Mouse (Mus musculus): Measurements from ENCODE around the gene E2f1. TPM values are rescaled to one million over a fixed set of nuclear protein-coding genes. Genes with fewer than 3 reads are reported as not detected.

E2f1 gene
- polyA plus RNA-seq, 1 experiment from 2014 or later, result 21.3 TPM

DNA sequence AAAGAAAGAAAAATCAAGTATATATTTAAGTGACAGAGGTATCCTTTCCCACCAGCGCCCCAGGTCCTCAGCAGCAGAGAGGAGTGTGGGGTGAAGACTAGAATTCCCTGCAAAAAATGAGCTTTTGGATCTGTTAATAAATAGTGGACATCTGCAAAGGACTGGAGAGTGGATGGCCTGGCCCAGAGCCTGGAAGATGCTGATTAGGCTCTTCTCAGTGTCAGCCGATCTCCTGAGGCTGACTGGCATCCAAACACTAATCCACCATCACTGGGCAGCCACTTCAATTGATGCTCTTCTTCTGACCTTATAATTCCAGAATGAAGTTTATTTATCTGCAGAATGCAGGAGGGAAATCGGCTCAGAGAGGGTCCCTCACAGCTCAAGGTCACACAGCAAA is 3.3 kb upstream of the E2f1 start:
- Histone ChIP-seq H3K9me3 (ENCODE audit: control insufficient read depth, low read length) (no peaks in the 10 kb centered on the region), H3K27me3 (ENCODE audit: control insufficient read depth, insufficient read depth, low read depth, low read length) (no peaks in the 10 kb centered on the region), H3K4me3 (ENCODE audit: low read length) (no peak overlapping the region), H3K27ac (ENCODE audit: low read length) (no peak overlapping the region), H3K4me2 (ENCODE audit: low read depth, low read length) (no peak overlapping the region), H3K4me1 (replicated peaks; ENCODE audit: control insufficient read depth, insufficient read depth, low read length) (peaks cover 19% of the 10 kb centered on the region), H3K36me3 (ENCODE audit: control insufficient read depth, insufficient read depth, low read length) (no peaks in the 10 kb centered on the region), H3K9ac (ENCODE audit: low read length) (no peak overlapping the region)
- WGBS, result 55% methylated on average over 3 of the region's 3 CpGs
- ATAC-seq (ENCODE audit: low read depth), result no peak

GRCm38 (mm10) chr2:154571976-154572375 is 2.3 kb upstream of the E2f1 start:
- Histone ChIP-seq H3K36me3 (ENCODE audit: control insufficient read depth, insufficient read depth, low read length) (no peaks in the 10 kb centered on the region), H3K9me3 (ENCODE audit: control insufficient read depth, low read length) (no peaks in the 10 kb centered on the region), H3K27me3 (ENCODE audit: control insufficient read depth, insufficient read depth, low read depth, low read length) (no peaks in the 10 kb centered on the region), H3K4me3 (ENCODE audit: low read length) (no peak overlapping the region), H3K27ac (ENCODE audit: low read length) (no peak overlapping the region), H3K4me1 (replicated peaks; ENCODE audit: control insufficient read depth, insufficient read depth, low read length) (peaks cover 29% of the 10 kb centered on the region), H3K4me2 (ENCODE audit: low read depth, low read length) (no peak overlapping the region), H3K9ac (ENCODE audit: low read length) (no peak overlapping the region)
- no peak for ATAC-seq (ENCODE audit: low read depth)
- 60% methylated on average over 8 of the region's 8 CpGs for WGBS

DNA sequence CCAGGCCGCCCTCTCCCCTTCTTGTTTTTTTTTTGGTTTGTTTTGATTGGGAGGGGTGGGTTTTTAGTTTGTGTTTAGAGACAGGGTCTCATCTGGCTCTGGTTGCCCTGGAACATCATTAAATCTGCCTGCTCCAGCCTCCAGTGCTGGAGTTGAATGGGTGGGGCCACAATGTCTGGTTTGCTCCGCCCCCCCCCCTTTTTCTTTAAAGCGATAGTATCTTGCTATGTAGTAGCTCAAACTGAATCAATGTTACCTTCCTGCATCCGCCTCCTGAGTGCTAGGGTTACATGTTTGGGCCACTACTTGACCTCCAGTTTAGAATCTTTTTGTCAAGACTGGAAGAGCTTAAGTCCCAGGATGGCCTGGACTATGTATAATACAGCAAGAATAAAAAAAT is 1.6 kb upstream of the E2f1 start:
- Histone ChIP-seq H3K4me2 (ENCODE audit: low read depth, low read length) (no peak overlapping the region), H3K9ac (ENCODE audit: low read length) (no peak overlapping the region), H3K36me3 (ENCODE audit: control insufficient read depth, insufficient read depth, low read length) (no peaks in the 10 kb centered on the region), H3K4me3 (ENCODE audit: low read length) (no peak overlapping the region), H3K27me3 (ENCODE audit: control insufficient read depth, insufficient read depth, low read depth, low read length) (no peaks in the 10 kb centered on the region), H3K27ac (ENCODE audit: low read length) (peak overlapping the region; percentile 89; the same call in 1 of the 2 replicates), H3K9me3 (ENCODE audit: control insufficient read depth, low read length) (no peaks in the 10 kb centered on the region), H3K4me1 (replicated peaks; ENCODE audit: control insufficient read depth, insufficient read depth, low read length) (peaks cover 36% of the 10 kb centered on the region)
- no peak for ATAC-seq (ENCODE audit: low read depth)
- 72% methylated on average over 4 of the region's 4 CpGs for WGBS

DNA sequence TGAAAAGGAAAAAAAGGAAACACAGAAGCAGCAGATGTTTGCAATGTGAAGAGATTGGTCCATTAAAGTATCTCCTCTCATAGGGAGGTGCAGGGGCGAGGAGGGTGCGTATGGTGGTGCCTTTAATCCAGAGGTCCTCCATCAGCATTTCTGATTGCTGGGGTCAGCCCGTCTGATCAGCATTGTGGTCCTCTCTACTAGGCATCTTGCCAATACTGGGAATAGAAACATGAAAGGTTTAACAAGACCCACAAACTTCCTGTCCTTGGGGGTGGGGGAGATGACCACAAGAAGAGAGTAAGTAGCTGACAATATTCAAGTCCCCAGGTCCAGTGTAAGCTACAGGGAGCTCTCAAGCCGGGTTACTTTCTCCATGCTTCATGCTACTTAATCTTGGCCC is 974 bp upstream of the E2f1 start:
- 44% methylated on average over 4 of the region's 4 CpGs for WGBS
- Histone ChIP-seq H3K4me1 (replicated peaks; ENCODE audit: control insufficient read depth, insufficient read depth, low read length) (peaks cover 38% of the 10 kb centered on the region), H3K4me3 (ENCODE audit: low read length) (no peak overlapping the region), H3K9ac (ENCODE audit: low read length) (no peak overlapping the region), H3K27ac (ENCODE audit: low read length) (peak overlapping the region; percentile 89), H3K4me2 (ENCODE audit: low read depth, low read length) (peak overlapping the region; percentile 81; the same call in 1 of the 2 replicates), H3K9me3 (ENCODE audit: control insufficient read depth, low read length) (no peaks in the 10 kb centered on the region), H3K36me3 (ENCODE audit: control insufficient read depth, insufficient read depth, low read length) (no peaks in the 10 kb centered on the region), H3K27me3 (ENCODE audit: control insufficient read depth, insufficient read depth, low read depth, low read length) (no peaks in the 10 kb centered on the region)
- ATAC-seq (ENCODE audit: low read depth), result no peak

- H3K27me3 ChIP-seq (ENCODE audit: control insufficient read depth, insufficient read depth, low read depth, low read length), result no peaks in the 10 kb centered on the region
- no peaks in the 10 kb centered on the region; the same call in 1 of the 2 replicates for H3K36me3 ChIP-seq (ENCODE audit: control insufficient read depth, insufficient read depth, low read length)
- peak; percentile 78 for ATAC-seq (ENCODE audit: low read depth)
- peak overlapping the region; percentile 75 for H3K4me2 ChIP-seq (ENCODE audit: low read depth, low read length)
- peaks cover 38% of the 10 kb centered on the region for H3K4me1 ChIP-seq (replicated peaks; ENCODE audit: control insufficient read depth, insufficient read depth, low read length)
- no peaks in the 10 kb centered on the region for H3K9me3 ChIP-seq (ENCODE audit: control insufficient read depth, low read length)
- 2% methylated on average over 46 of the region's 70 CpGs for WGBS
- peak overlapping the region; percentile 80 for H3K9ac ChIP-seq (ENCODE audit: low read length)
- H3K4me3 ChIP-seq (ENCODE audit: low read length), result peak overlapping the region; percentile 80
- H3K27ac ChIP-seq (ENCODE audit: low read length), result peak overlapping the region; percentile 88
These were observed 482 bp downstream of the E2f1 start for GRCm38 (mm10) chr2:154569071-154569748.

DNA sequence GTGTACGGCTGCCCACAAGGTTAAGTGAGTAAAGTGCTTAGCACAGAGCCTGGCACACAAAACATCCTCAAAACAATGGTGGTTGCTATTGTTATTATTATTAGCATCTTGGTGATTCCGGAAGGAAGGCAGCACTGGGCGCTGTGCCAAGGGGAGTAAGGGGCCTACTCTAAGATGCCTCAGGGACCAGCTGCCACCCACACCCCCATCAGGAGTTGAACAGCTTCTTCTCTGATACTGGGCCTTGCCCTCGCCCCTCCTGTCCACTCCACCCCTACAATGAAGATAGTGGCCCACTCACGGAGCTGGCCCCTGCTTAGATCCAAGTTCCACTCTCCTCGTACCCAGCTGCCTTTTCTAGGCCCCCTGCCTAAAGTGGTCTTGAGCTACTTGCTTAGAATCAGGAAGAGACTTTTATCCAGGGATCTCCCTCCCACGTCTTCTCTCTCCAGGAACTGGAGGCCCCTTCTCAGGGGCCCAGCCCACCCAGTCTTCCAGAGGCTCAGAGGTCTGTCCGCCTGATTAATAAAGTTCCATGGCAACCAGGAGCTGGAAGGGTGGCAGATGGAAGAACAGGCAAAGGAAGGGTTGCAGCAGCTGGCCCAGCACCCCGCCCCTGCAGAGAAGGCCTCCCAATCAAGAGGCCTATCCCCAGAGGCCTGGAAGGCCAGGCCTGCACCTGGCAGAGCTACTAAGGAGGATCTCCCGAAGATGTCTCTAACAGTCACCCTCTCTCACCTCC is 1.2 kb downstream of the E2f1 start:
- Histone ChIP-seq H3K9ac (ENCODE audit: low read length) (peak overlapping the region; percentile 80), H3K36me3 (ENCODE audit: control insufficient read depth, insufficient read depth, low read length) (peaks cover 4% of the 10 kb centered on the region; the same call in 1 of the 2 replicates), H3K4me1 (replicated peaks; ENCODE audit: control insufficient read depth, insufficient read depth, low read length) (peaks cover 38% of the 10 kb centered on the region), H3K27me3 (ENCODE audit: control insufficient read depth, insufficient read depth, low read depth, low read length) (no peaks in the 10 kb centered on the region), H3K4me2 (ENCODE audit: low read depth, low read length) (peak overlapping the region; percentile 75), H3K4me3 (ENCODE audit: low read length) (peak overlapping the region; percentile 80), H3K27ac (ENCODE audit: low read length) (peak overlapping the region; percentile 88), H3K9me3 (ENCODE audit: control insufficient read depth, low read length) (no peaks in the 10 kb centered on the region)
- ATAC-seq (ENCODE audit: low read depth), result no peak
- WGBS, result 8% methylated on average over 10 of the region's 10 CpGs

- 32% methylated on average over 2 of the region's 2 CpGs for WGBS
- ATAC-seq (ENCODE audit: low read depth), result peak; percentile 7; the same call in 1 of the 2 replicates
- Histone ChIP-seq H3K27me3 (ENCODE audit: control insufficient read depth, insufficient read depth, low read depth, low read length) (no peaks in the 10 kb centered on the region), H3K4me3 (ENCODE audit: low read length) (peak overlapping the region; percentile 80), H3K27ac (ENCODE audit: low read length) (peak overlapping the region; percentile 88), H3K4me2 (ENCODE audit: low read depth, low read length) (peak overlapping the region; percentile 75), H3K36me3 (ENCODE audit: control insufficient read depth, insufficient read depth, low read length) (peaks cover 9% of the 10 kb centered on the region), H3K4me1 (replicated peaks; ENCODE audit: control insufficient read depth, insufficient read depth, low read length) (peaks cover 38% of the 10 kb centered on the region), H3K9me3 (ENCODE audit: control insufficient read depth, low read length) (no peaks in the 10 kb centered on the region), H3K9ac (ENCODE audit: low read length) (peak overlapping the region; percentile 80)
These were observed 1.9 kb downstream of the E2f1 start for GRCm38 (mm10) chr2:154567766-154568165.

- Histone ChIP-seq H3K4me1 (replicated peaks; ENCODE audit: control insufficient read depth, insufficient read depth, low read length) (peaks cover 38% of the 10 kb centered on the region), H3K9ac (ENCODE audit: low read length) (no peak overlapping the region; the same call in none of the 2 replicates), H3K4me2 (ENCODE audit: low read depth, low read length) (peak overlapping the region; percentile 15; the same call in 1 of the 2 replicates), H3K36me3 (ENCODE audit: control insufficient read depth, insufficient read depth, low read length) (peaks cover 12% of the 10 kb centered on the region), H3K4me3 (ENCODE audit: low read length) (no peak overlapping the region), H3K27me3 (ENCODE audit: control insufficient read depth, insufficient read depth, low read depth, low read length) (no peaks in the 10 kb centered on the region), H3K27ac (ENCODE audit: low read length) (peak overlapping the region; percentile 44; the same call in 1 of the 2 replicates), H3K9me3 (ENCODE audit: control insufficient read depth, low read length) (no peaks in the 10 kb centered on the region)
- ATAC-seq (ENCODE audit: low read depth), result no peak
- WGBS, result 38% methylated on average over 8 of the region's 8 CpGs
These were observed 3.1 kb downstream of the E2f1 start for GRCm38 (mm10) chr2:154566641-154567040.

GRCm38 (mm10) chr2:154565562-154565961 is 4.1 kb downstream of the E2f1 start:
- ATAC-seq (ENCODE audit: low read depth), result no peak
- H3K36me3 ChIP-seq (ENCODE audit: control insufficient read depth, insufficient read depth, low read length), result peaks cover 16% of the 10 kb centered on the region
- H3K27me3 ChIP-seq (ENCODE audit: control insufficient read depth, insufficient read depth, low read depth, low read length), result no peaks in the 10 kb centered on the region
- no peak overlapping the region for H3K4me3 ChIP-seq (ENCODE audit: low read length)
- H3K9me3 ChIP-seq (ENCODE audit: control insufficient read depth, low read length), result no peaks in the 10 kb centered on the region
- H3K4me2 ChIP-seq (ENCODE audit: low read depth, low read length), result no peak overlapping the region
- H3K4me1 ChIP-seq (replicated peaks; ENCODE audit: control insufficient read depth, insufficient read depth, low read length), result peaks cover 30% of the 10 kb centered on the region
- H3K9ac ChIP-seq (ENCODE audit: low read length), result no peak overlapping the region
- WGBS, result 78% methylated on average over 3 of the region's 3 CpGs
- H3K27ac ChIP-seq (ENCODE audit: low read length), result no peak overlapping the region
